Mouse (Mus musculus) liver, embryonic 15.5 days (tissue): Measurements from ENCODE around the gene Gm38655. TPM values are rescaled to one million over a fixed set of nuclear protein-coding genes. Genes with fewer than 3 reads are reported as not detected.
"Not testable (repeated sequence)": the region's sequence is repeated elsewhere in the genome, so short reads cannot be mapped to it uniquely, and the experiment has no call there.

Experiments
- ATAC-seq: fragments of 200-750 bp; cut with Nextera tagmentation; 2 replicates; pipeline ENCODE4 v1.8.0; 2017; ENCODE audit warnings: moderate number of reproducible peaks, mild to moderate bottlenecking, moderate library complexity; ENCODE audit not compliant: insufficient read depth
- H3K27ac ChIP-seq: fragments of 300-500 bp; sonication (generic); replicated peaks from 2 replicates; pipeline ENCODE4 v1.5.1; 2015; ENCODE audit warnings: mild to moderate bottlenecking, inconsistent platforms
- H3K27me3 ChIP-seq: fragments of 300-500 bp; sonication (generic); 2 replicates; pipeline ENCODE4 v1.6.1; 2015; ENCODE audit warnings: mild to moderate bottlenecking, inconsistent platforms
- H3K36me3 ChIP-seq: fragments of 300-500 bp; sonication (generic); replicated peaks from 2 replicates; pipeline ENCODE4 v1.6.1; 2015; ENCODE audit warnings: moderate library complexity, mild to moderate bottlenecking, inconsistent platforms
- H3K4me1 ChIP-seq: fragments of 300-500 bp; sonication (generic); replicated peaks from 2 replicates; pipeline ENCODE4 v1.6.1; 2015; ENCODE audit warnings: inconsistent platforms
- H3K4me2 ChIP-seq: fragments of 300-500 bp; sonication (generic); 2 replicates; pipeline ENCODE4 v1.6.1; 2015; ENCODE audit warnings: moderate library complexity, mild to moderate bottlenecking, inconsistent platforms
- H3K4me3 ChIP-seq: fragments of 300-500 bp; sonication (generic); replicated peaks from 2 replicates; pipeline ENCODE4 v1.5.1; 2015; ENCODE audit warnings: mild to moderate bottlenecking, inconsistent platforms
- H3K9ac ChIP-seq: fragments of 300-500 bp; sonication (generic); 2 replicates; pipeline ENCODE4 v1.6.1; 2015; ENCODE audit warnings: moderate library complexity, mild to moderate bottlenecking, inconsistent platforms
- H3K9me3 ChIP-seq: fragments of 300-500 bp; sonication (generic); replicated peaks from 2 replicates; pipeline ENCODE4 v1.6.1; 2016; ENCODE audit warnings: inconsistent platforms
- WGBS: fragments of 180-500 bp; shearing (Covaris S2); methylation state at CpG from one replicate; pipeline ENCODE4 v1.1.7; 2015; ENCODE audit warnings: mixed read lengths; ENCODE audit not compliant: insufficient replicate concordance; 5-methylcytosine and 5-hydroxymethylcytosine counted together
- polyA plus RNA-seq: library from polyadenylated mRNA; unstranded; fragments of >200 nt; fragmentation: Nextera tagmentation; extraction: Ambion mirVana; gene quantifications from 2 replicates; pipeline ENCODE4 v1.2.1, GENCODE M21; 2015

The Gm38655 gene
- polyA plus RNA-seq, 1 experiment from 2014 or later = not detected

GRCm38 (mm10) chr17:25127079-25127478 is 48.2 kb downstream of the Gm38655 start:
- Histone ChIP-seq H3K36me3 (no peaks in the 10 kb centered on the region), H3K4me1 (peaks cover 46% of the 10 kb centered on the region), H3K27ac (peak overlapping the region; percentile 92), H3K4me3 (0 out of 2 replicates have a peak overlapping the region, but pooled peaks have one; percentile 2), H3K9me3 (no peaks in the 10 kb centered on the region), H3K27me3 (peaks cover 21% of the 10 kb centered on the region), H3K9ac (peak overlapping the region; percentile 28), H3K4me2 (peak overlapping the region; percentile 60)
- 8% methylated on average over 8 of the region's 8 CpGs for WGBS
- ATAC-seq = peak; percentile 88

GRCm38 (mm10) chr17:25125442-25126060 is 49.7 kb downstream of the Gm38655 start:
- not testable (repeated sequence) for H3K36me3 ChIP-seq, H3K9me3 ChIP-seq, H3K4me3 ChIP-seq, H3K9ac ChIP-seq
- peak overlapping the region; percentile 18; the same call in 1 of the 2 replicates for H3K4me2 ChIP-seq
- H3K4me1 ChIP-seq = peaks cover 47% of the 10 kb centered on the region
- peak overlapping the region; percentile 92 for H3K27ac ChIP-seq
- peak; percentile 41; the same call in 1 of the 2 replicates for ATAC-seq
- peaks cover 33% of the 10 kb centered on the region for H3K27me3 ChIP-seq
- WGBS = 38% methylated on average over 3 of the region's 3 CpGs

- H3K4me1 ChIP-seq = peaks cover 56% of the 10 kb centered on the region
- no peaks in the 10 kb centered on the region for H3K36me3 ChIP-seq
- no peak overlapping the region for H3K4me2 ChIP-seq
- H3K9ac ChIP-seq = no peak overlapping the region
- no peaks in the 10 kb centered on the region for H3K9me3 ChIP-seq
- H3K27me3 ChIP-seq = peaks cover 36% of the 10 kb centered on the region
- no peak overlapping the region for H3K4me3 ChIP-seq
- no peak for ATAC-seq
- no peak overlapping the region for H3K27ac ChIP-seq
- WGBS = 21% methylated on average over 7 of the region's 7 CpGs
Observed at GRCm38 (mm10) chr17:25123979-25124378, 51.3 kb downstream of the Gm38655 start.

Other genes starting within 250 kb of the Gm38655 start
- gene Mapk8ip3, start 238.5 kb downstream of the Gm38655 start, polyA plus RNA-seq = 8.3 and 10.0 TPM in 2 replicates
- gene Jpt2, start 214.8 kb downstream of the Gm38655 start, polyA plus RNA-seq = 60.0 and 62.4 TPM in 2 replicates
- gene Cramp1l, start 159.7 kb downstream of the Gm38655 start, polyA plus RNA-seq = 2.9 and 4.3 TPM in 2 replicates
- 139 and 156 TPM in 2 replicates for gene Ift140, start 159.4 kb downstream of the Gm38655 start, polyA plus RNA-seq
- gene Tmem204, start 91.9 kb downstream of the Gm38655 start, polyA plus RNA-seq = 5.6 and 6.5 TPM in 2 replicates
- 14.3 and 17.4 TPM in 2 replicates for gene Telo2, start 59.5 kb downstream of the Gm38655 start, polyA plus RNA-seq
- 0.06 and 0.10 TPM in 2 replicates for gene Ptx4, start 54.7 kb downstream of the Gm38655 start, polyA plus RNA-seq
- 10.7 TPM in 2 replicates for gene Clcn7, start 42.1 kb downstream of the Gm38655 start, polyA plus RNA-seq
- gene Ccdc154, start 13.0 kb downstream of the Gm38655 start, polyA plus RNA-seq = not detected in 2 replicates
- 16.6 and 16.7 TPM in 2 replicates for gene BC003965, start 9.1 kb upstream of the Gm38655 start, polyA plus RNA-seq
- 8.8 and 9.6 TPM in 2 replicates for gene Unkl, start 12.9 kb upstream of the Gm38655 start, polyA plus RNA-seq
- 19.5 and 21.6 TPM in 2 replicates for gene Gnptg, start 64.7 kb upstream of the Gm38655 start, polyA plus RNA-seq
- 18.9 and 19.1 TPM in 2 replicates for gene Tsr3, start 64.7 kb upstream of the Gm38655 start, polyA plus RNA-seq
- gene Baiap3, start 80.9 kb upstream of the Gm38655 start, polyA plus RNA-seq = 0.30 and 0.58 TPM in 2 replicates
- 214 and 242 TPM in 2 replicates for gene Ube2i, start 99.2 kb upstream of the Gm38655 start, polyA plus RNA-seq
- 3.8 TPM in 2 replicates for gene Prss34, start 122.9 kb upstream of the Gm38655 start, polyA plus RNA-seq
- not detected in 2 replicates for gene Prss28, start 133.2 kb upstream of the Gm38655 start, polyA plus RNA-seq
- gene Prss29, start 143.2 kb upstream of the Gm38655 start, polyA plus RNA-seq = not detected in 2 replicates
- gene Tpsab1, start 170.1 kb upstream of the Gm38655 start, polyA plus RNA-seq = not detected in 2 replicates
- 0.47 and 0.55 TPM in 2 replicates for gene Tpsb2, start 190.8 kb upstream of the Gm38655 start, polyA plus RNA-seq
- gene Tpsg1, start 193.8 kb upstream of the Gm38655 start, polyA plus RNA-seq = 0.46 and 0.76 TPM in 2 replicates